Mouse (Mus musculus) gonadal fat pad, adult 2 months (tissue): ENCODE measurements around the gene 9030025P20Rik. TPM values are rescaled to one million over a fixed set of nuclear protein-coding genes. Genes with fewer than 3 reads are reported as not detected.
"Not testable (repeated sequence)": the region's sequence is repeated elsewhere in the genome, so short reads cannot be mapped to it uniquely, and the experiment has no call there.

Source experiments
- DNase-seq: peaks from one replicate; pipeline ENCODE4 v3.0.0-alpha.2; 2012; ENCODE audit warnings: low read depth
- polyA plus RNA-seq: library from polyadenylated mRNA; depleted of rRNA; stranded (reverse); fragments of >200 nt; gene quantifications from 2 replicates; pipeline ENCODE4 v1.2.3, GENCODE M21; 2012; rRNA removed

Gene 9030025P20Rik
- polyA plus RNA-seq, 1 experiment = 15.7 TPM

GRCm38 (mm10) chr17:14990116-14990702, 11.9 kb downstream of the 9030025P20Rik start:
- not testable (repeated sequence) for DNase-seq

- not testable (repeated sequence) for DNase-seq
These were observed 14.4 kb downstream of the 9030025P20Rik start for GRCm38 (mm10) chr17:14992522-14993138.

- DNase-seq = not testable (repeated sequence)
These were observed 15.0 kb downstream of the 9030025P20Rik start for GRCm38 (mm10) chr17:14993139-14993832.

GRCm38 (mm10) chr17:14994140-14994539, 15.9 kb downstream of the 9030025P20Rik start:
- not testable (repeated sequence) for DNase-seq

GRCm38 (mm10) chr17:15000047-15000446, 21.8 kb downstream of the 9030025P20Rik start:
- not testable (repeated sequence) for DNase-seq

GRCm38 (mm10) chr17:15009088-15009487, 30.8 kb downstream of the 9030025P20Rik start:
- DNase-seq = not testable (repeated sequence)

- not testable (repeated sequence) for DNase-seq
These were observed 31.6 kb downstream of the 9030025P20Rik start, which contains the start of gene Gm3435 for GRCm38 (mm10) chr17:15009706-15010413. Gm3435 (plus strand) TSS chr17:15010176.

GRCm38 (mm10) chr17:15021503-15022220, 43.4 kb downstream of the 9030025P20Rik start:
- not testable (repeated sequence) for DNase-seq

GRCm38 (mm10) chr17:15023878-15024492, 45.7 kb downstream of the 9030025P20Rik start:
- DNase-seq = not testable (repeated sequence)

- DNase-seq = not testable (repeated sequence)
These were observed 46.4 kb downstream of the 9030025P20Rik start for GRCm38 (mm10) chr17:15024502-15025193.

GRCm38 (mm10) chr17:15025513-15025912, 47.2 kb downstream of the 9030025P20Rik start:
- DNase-seq = not testable (repeated sequence)

- not testable (repeated sequence) for DNase-seq
These were observed 53.1 kb downstream of the 9030025P20Rik start for GRCm38 (mm10) chr17:15031414-15031813.

GRCm38 (mm10) chr17:15040455-15040854, 62.2 kb downstream of the 9030025P20Rik start:
- DNase-seq = not testable (repeated sequence)

Other genes starting within 250 kb of the 9030025P20Rik start
- gene Wdr27, start 35.3 kb upstream of the 9030025P20Rik start, polyA plus RNA-seq = 12.9 and 13.5 TPM in 2 replicates
- 19.1 and 19.6 TPM in 2 replicates for gene 1600012H06Rik, start 35.3 kb upstream of the 9030025P20Rik start, polyA plus RNA-seq
- 26.0 and 29.0 TPM in 2 replicates for gene Phf10, start 17.2 kb upstream of the 9030025P20Rik start, polyA plus RNA-seq
- 2.1 and 4.8 TPM in 2 replicates for gene Gm3417, start 322 bp downstream of the 9030025P20Rik start, polyA plus RNA-seq
- 3.3 and 4.5 TPM in 2 replicates for gene Gm3435, start 31.7 kb downstream of the 9030025P20Rik start, polyA plus RNA-seq
- gene Ermard, start 62.7 kb downstream of the 9030025P20Rik start, polyA plus RNA-seq = 53.5 and 69.0 TPM in 2 replicates
- gene Tcte3, start 63.0 kb downstream of the 9030025P20Rik start, polyA plus RNA-seq = 0.63 and 1.00 TPM in 2 replicates
- 3.4 and 5.6 TPM in 2 replicates for gene Gm3448, start 63.1 kb downstream of the 9030025P20Rik start, polyA plus RNA-seq